Mouse (Mus musculus) kidney, adult 10 weeks (tissue): Measurements from ENCODE around the gene Olfr1269. TPM values are rescaled to one million over a fixed set of nuclear protein-coding genes. Genes with fewer than 3 reads are reported as not detected.

ENCODE experiments used
- polyA plus RNA-seq: library from polyadenylated mRNA; stranded (reverse); fragments of 350-450 nt; fragmentation: Illumina TruSeq; extraction: RNeasy Lipid Tissue Mini Kit (QIAGEN cat#74804); gene quantifications from one replicate; pipeline ENCODE4 v1.2.3, GENCODE M21; 2014; ENCODE audit warnings: low read depth, low replicate concordance

The Olfr1269 gene
- not detected for polyA plus RNA-seq

GRCm38 (mm10) chr2:90121312-90121711, at the start of gene Olfr1269:
Gene Olfr1269, minus strand, starts transcription at chr2:90121412.

GRCm38 (mm10) chr2:90152991-90153390, 31.8 kb upstream of the Olfr1269 start, which contains the start of gene Olfr1270:
Gene Olfr1270, minus strand, starts transcription at chr2:90153091.

GRCm38 (mm10) chr2:90142196-90142595, 21.0 kb upstream of the Olfr1269 start, which contains the start of gene Olfr32:
Gene Olfr32, minus strand, starts transcription at chr2:90142296.

Other genes with a start within 250 kb of the Olfr1269 start
- not detected for gene Olfr1257, start 243.0 kb downstream of the Olfr1269 start, polyA plus RNA-seq
- gene Olfr1258, start 194.1 kb downstream of the Olfr1269 start, polyA plus RNA-seq = not detected
- not detected for gene Olfr1259, start 172.7 kb downstream of the Olfr1269 start, polyA plus RNA-seq
- gene Olfr1260, start 147.1 kb downstream of the Olfr1269 start, polyA plus RNA-seq = not detected
- not detected for gene Olfr1261, start 130.2 kb downstream of the Olfr1269 start, polyA plus RNA-seq
- gene Olfr1262, start 121.3 kb downstream of the Olfr1269 start, polyA plus RNA-seq = not detected
- not detected for gene Olfr1263, start 109.3 kb downstream of the Olfr1269 start, polyA plus RNA-seq
- not detected for gene Olfr1264, start 95.8 kb downstream of the Olfr1269 start, polyA plus RNA-seq
- not detected for gene Olfr1265, start 86.1 kb downstream of the Olfr1269 start, polyA plus RNA-seq
- gene Olfr140, start 57.8 kb downstream of the Olfr1269 start, polyA plus RNA-seq = not detected
- not detected for gene Olfr32, start 20.9 kb upstream of the Olfr1269 start, polyA plus RNA-seq
- gene Olfr1270, start 31.7 kb upstream of the Olfr1269 start, polyA plus RNA-seq = not detected
- not detected for gene Olfr1506, start 103.1 kb upstream of the Olfr1269 start, polyA plus RNA-seq
- gene Olfr142, start 136.2 kb upstream of the Olfr1269 start, polyA plus RNA-seq = not detected
- not detected for gene Olfr1271, start 149.6 kb upstream of the Olfr1269 start, polyA plus RNA-seq
- not detected for gene Olfr1272, start 171.4 kb upstream of the Olfr1269 start, polyA plus RNA-seq
- not detected for gene Gm13769, start 200.8 kb upstream of the Olfr1269 start, polyA plus RNA-seq